Mouse (Mus musculus) intestine, embryonic 16.5 days (tissue): ENCODE results near the gene Mtss1l. TPM values are rescaled to one million over a fixed set of nuclear protein-coding genes. Genes with fewer than 3 reads are reported as not detected.

Experiments used
- ATAC-seq: fragments of 200-750 bp; cut with Nextera tagmentation; 2 replicates; pipeline ENCODE4 v1.8.0; 2017; ENCODE audit warnings: moderate TSS enrichment, moderate library complexity
- H3K27ac ChIP-seq: fragments of 300-500 bp; sonication (generic); 2 replicates; pipeline ENCODE4 v1.5.1; 2014; ENCODE audit warnings: mild to moderate bottlenecking, low read length
- H3K27me3 ChIP-seq: fragments of 300-500 bp; sonication (generic); replicated peaks from 2 replicates; pipeline ENCODE4 v1.6.1; 2014; ENCODE audit warnings: low read length, control low read depth, mixed read lengths; ENCODE audit not compliant: control insufficient read depth, insufficient read depth
- H3K36me3 ChIP-seq: fragments of 300-500 bp; sonication (generic); 2 replicates; pipeline ENCODE4 v1.6.1; 2014; ENCODE audit warnings: low read length, control low read depth; ENCODE audit not compliant: control insufficient read depth, insufficient read depth
- H3K4me1 ChIP-seq: fragments of 300-500 bp; sonication (generic); 2 replicates; pipeline ENCODE4 v1.6.1; 2014; ENCODE audit warnings: low read length, control low read depth, mixed read lengths; ENCODE audit not compliant: control insufficient read depth, insufficient read depth
- H3K4me2 ChIP-seq: fragments of 300-500 bp; sonication (generic); 2 replicates; pipeline ENCODE4 v1.6.1; 2014; ENCODE audit warnings: low read depth, low read length, control low read depth
- H3K4me3 ChIP-seq: fragments of 300-500 bp; sonication (generic); 2 replicates; pipeline ENCODE4 v1.5.1; 2014; ENCODE audit warnings: mild to moderate bottlenecking, low read length
- H3K9ac ChIP-seq: fragments of 300-500 bp; sonication (generic); 2 replicates; pipeline ENCODE4 v1.6.1; 2014; ENCODE audit warnings: low read depth, low read length
- H3K9me3 ChIP-seq: fragments of 300-500 bp; sonication (generic); 2 replicates; pipeline ENCODE4 v1.6.1; 2016; ENCODE audit warnings: low read length, control low read depth; ENCODE audit not compliant: control insufficient read depth
- WGBS: fragments of 180-500 bp; shearing (Covaris S2); extraction: QIAGEN DNeasy Blood & Tissue Kit; methylation state at CpG from one replicate; pipeline ENCODE4 v1.1.7; 2014; 5-methylcytosine and 5-hydroxymethylcytosine counted together
- polyA plus RNA-seq: library from polyadenylated mRNA; unstranded; fragments of >200 nt; fragmentation: Nextera tagmentation; extraction: Ambion mirVana; gene quantifications from 2 replicates; pipeline ENCODE4 v1.2.1, GENCODE M21; 2015

The Mtss1l gene
- polyA plus RNA-seq, 1 experiment from 2014 or later, result 4.0 TPM

- no peak overlapping the region for H3K4me3 ChIP-seq
- H3K27ac ChIP-seq, result no peak overlapping the region
- H3K4me2 ChIP-seq, result no peak overlapping the region
- no peak overlapping the region for H3K9ac ChIP-seq
- H3K36me3 ChIP-seq, result no peaks in the 10 kb centered on the region
- WGBS, result 60% methylated on average over 6 of the region's 6 CpGs
- no peak for ATAC-seq
- H3K27me3 ChIP-seq, result no peaks in the 10 kb centered on the region
- H3K9me3 ChIP-seq, result no peaks in the 10 kb centered on the region
- peaks cover 10% of the 10 kb centered on the region for H3K4me1 ChIP-seq
Observed at GRCm38 (mm10) chr8:110761988-110762387, 40.7 kb downstream of the Mtss1l start.

GRCm38 (mm10) chr8:110764671-110765070 lies 43.4 kb downstream of the Mtss1l start:
- WGBS, result 74% methylated on average over 3 of the region's 3 CpGs
- H3K27ac ChIP-seq, result no peak overlapping the region
- no peaks in the 10 kb centered on the region for H3K27me3 ChIP-seq
- no peaks in the 10 kb centered on the region for H3K9me3 ChIP-seq
- no peak overlapping the region for H3K9ac ChIP-seq
- ATAC-seq, result no peak
- no peaks in the 10 kb centered on the region for H3K36me3 ChIP-seq
- H3K4me2 ChIP-seq, result no peak overlapping the region
- H3K4me3 ChIP-seq, result no peak overlapping the region
- H3K4me1 ChIP-seq, result peaks cover 10% of the 10 kb centered on the region

- H3K27me3 ChIP-seq, result no peaks in the 10 kb centered on the region
- no peak overlapping the region for H3K9ac ChIP-seq
- no peak overlapping the region for H3K4me3 ChIP-seq
- WGBS, result 75% methylated on average over 6 of the region's 6 CpGs
- H3K4me1 ChIP-seq, result 0 out of 2 replicates have a peak, but pooled peaks cover 2% of the 10 kb centered on the region
- no peak for ATAC-seq
- no peaks in the 10 kb centered on the region for H3K9me3 ChIP-seq
- no peak overlapping the region for H3K27ac ChIP-seq
- H3K36me3 ChIP-seq, result no peaks in the 10 kb centered on the region
- H3K4me2 ChIP-seq, result no peak overlapping the region
Observed at GRCm38 (mm10) chr8:110767261-110767660, 46.0 kb downstream of the Mtss1l start.

GRCm38 (mm10) chr8:110772452-110772851 lies 51.2 kb downstream of the Mtss1l start:
- Histone ChIP-seq H3K9me3 (no peaks in the 10 kb centered on the region), H3K9ac (no peak overlapping the region), H3K36me3 (no peaks in the 10 kb centered on the region), H3K4me3 (no peak overlapping the region), H3K27me3 (no peaks in the 10 kb centered on the region), H3K4me1 (0 out of 2 replicates have a peak, but pooled peaks cover 5% of the 10 kb centered on the region), H3K4me2 (no peak overlapping the region), H3K27ac (no peak overlapping the region)
- 47% methylated on average over 7 of the region's 7 CpGs for WGBS
- ATAC-seq, result 0 out of 2 replicates have a peak, but pooled peaks have one; percentile 46

GRCm38 (mm10) chr8:110774047-110774446 lies 52.8 kb downstream of the Mtss1l start:
- Histone ChIP-seq H3K36me3 (no peaks in the 10 kb centered on the region), H3K4me2 (no peak overlapping the region), H3K4me1 (0 out of 2 replicates have a peak, but pooled peaks cover 5% of the 10 kb centered on the region), H3K9me3 (no peaks in the 10 kb centered on the region), H3K27ac (no peak overlapping the region), H3K27me3 (no peaks in the 10 kb centered on the region), H3K9ac (no peak overlapping the region), H3K4me3 (no peak overlapping the region)
- WGBS, result 68% methylated on average over 3 of the region's 3 CpGs
- ATAC-seq, result no peak

GRCm38 (mm10) chr8:110774725-110775124 lies 53.4 kb downstream of the Mtss1l start:
- Histone ChIP-seq H3K4me2 (no peak overlapping the region), H3K9me3 (no peaks in the 10 kb centered on the region), H3K36me3 (no peaks in the 10 kb centered on the region), H3K4me1 (0 out of 2 replicates have a peak, but pooled peaks cover 5% of the 10 kb centered on the region), H3K4me3 (no peak overlapping the region), H3K27ac (no peak overlapping the region), H3K27me3 (no peaks in the 10 kb centered on the region), H3K9ac (no peak overlapping the region)
- ATAC-seq, result no peak
- 77% methylated on average over 6 of the region's 6 CpGs for WGBS

GRCm38 (mm10) chr8:110775316-110775715 lies 54.0 kb downstream of the Mtss1l start:
- 0 out of 2 replicates have a peak, but pooled peaks cover 5% of the 10 kb centered on the region for H3K4me1 ChIP-seq
- ATAC-seq, result no peak
- no peaks in the 10 kb centered on the region for H3K36me3 ChIP-seq
- H3K9me3 ChIP-seq, result no peaks in the 10 kb centered on the region
- H3K4me2 ChIP-seq, result no peak overlapping the region
- no peak overlapping the region for H3K4me3 ChIP-seq
- no peaks in the 10 kb centered on the region for H3K27me3 ChIP-seq
- 75% methylated on average over 8 of the region's 8 CpGs for WGBS
- H3K9ac ChIP-seq, result no peak overlapping the region
- no peak overlapping the region for H3K27ac ChIP-seq

GRCm38 (mm10) chr8:110775721-110776120 lies 54.4 kb downstream of the Mtss1l start:
- Histone ChIP-seq H3K4me3 (no peak overlapping the region), H3K9me3 (no peaks in the 10 kb centered on the region), H3K27ac (no peak overlapping the region), H3K9ac (no peak overlapping the region), H3K36me3 (no peaks in the 10 kb centered on the region), H3K27me3 (no peaks in the 10 kb centered on the region), H3K4me1 (0 out of 2 replicates have a peak, but pooled peaks cover 5% of the 10 kb centered on the region), H3K4me2 (no peak overlapping the region)
- WGBS, result 83% methylated on average over 3 of the region's 3 CpGs
- ATAC-seq, result no peak

- Histone ChIP-seq H3K27ac (no peak overlapping the region), H3K4me2 (no peak overlapping the region), H3K27me3 (no peaks in the 10 kb centered on the region), H3K4me3 (no peak overlapping the region), H3K36me3 (no peaks in the 10 kb centered on the region), H3K9ac (no peak overlapping the region), H3K9me3 (no peaks in the 10 kb centered on the region), H3K4me1 (0 out of 2 replicates have a peak, but pooled peaks cover 5% of the 10 kb centered on the region)
- whole genome bisulfite sequencing, result 95% methylated on average over 3 of the region's 3 CpGs
- no peak for ATAC-seq
Observed at GRCm38 (mm10) chr8:110776335-110776734, 55.1 kb downstream of the Mtss1l start.
